Comparison of ENCODE assay signal across 21 mouse cellular contexts in genomic region chr13:13493517-13493916, GRCm38 (mm10). TPM values are rescaled to one million over a fixed set of nuclear protein-coding genes. Genes with fewer than 3 reads are reported as not detected.
DNase-seq lines count a peak whose midpoint lies in the region; ATAC-seq lines count a peak whose summit lies in the region.
"Had no signal": no experiment of that assay in that cellular context is flagged by ENCODE, and none has a peak within 500 bp of the region (broad histone marks: within the 10 kb centered on the region; RNA-seq: fewer than 3 reads in every experiment).

No protein-coding gene starts in this region.

- no peak overlapping the region for H3K9ac ChIP-seq in heart, embryonic 13.5 days
- H3K9ac ChIP-seq: embryonic facial prominence, embryonic 13.5 days; lung, embryonic 14.5 days had no signal

- H3K4me3 ChIP-seq in heart, embryonic 13.5 days: no peak overlapping the region
- H3K4me3 ChIP-seq in brown adipose tissue, adult 24 weeks (ENCODE audit: insufficient read depth, low read depth, low read length): no peak overlapping the region
- H3K4me3 ChIP-seq: embryonic facial prominence, embryonic 13.5 days had no signal

- H3K9me3 ChIP-seq in heart, embryonic 13.5 days: no peaks in the 10 kb centered on the region
- H3K9me3 ChIP-seq: embryonic facial prominence, embryonic 13.5 days had no signal

- no peak for DNase-seq in heart, adult 9 months (ENCODE audit: low spot score in 2 of 2)
- peak; percentile 39 for DNase-seq in right cerebral cortex, adult 18-20 months
- DNase-seq in right cerebral cortex, postnatal 14 days: no peak
- DNase-seq in testis, postnatal 14 days (ENCODE audit: low spot score): no peak
- DNase-seq in thymus, postnatal 14 days: no peak
- DNase-seq in gastrocnemius, adult 18-20 months (ENCODE audit: low spot score): no peak
- DNase-seq: cerebellum, adult 11-12 months; gastrocnemius, postnatal 36 days; kidney, adult 2 months; kidney, postnatal 36 days; left cerebral cortex, postnatal 4 days; lung, embryonic 14.5 days; midbrain, embryonic 14.5 days; spleen, adult 18-20 months; thymus, postnatal 36 days had no signal

- H3K4me2 ChIP-seq in heart, embryonic 13.5 days: no peak overlapping the region
- H3K4me2 ChIP-seq: embryonic facial prominence, embryonic 13.5 days; liver, embryonic 11.5 days; lung, embryonic 14.5 days had no signal

- no peak for ATAC-seq in heart, embryonic 13.5 days (ENCODE audit: extremely low read depth, insufficient number of reproducible peaks, low FRiP score, low TSS enrichment)

- H3K36me3 ChIP-seq in heart, embryonic 13.5 days: peaks cover 72% of the 10 kb centered on the region

- H3K27me3 ChIP-seq in heart, embryonic 13.5 days (replicated peaks): no peaks in the 10 kb centered on the region
- H3K27me3 ChIP-seq: embryonic facial prominence, embryonic 13.5 days had no signal

- H3K4me1 ChIP-seq in heart, embryonic 13.5 days: no peaks in the 10 kb centered on the region; the same call in 1 of the 2 replicates
- no peaks in the 10 kb centered on the region for H3K4me1 ChIP-seq in brown adipose tissue, adult 24 weeks (ENCODE audit: control insufficient read depth, insufficient read depth, insufficient read length, low read length)

- peak overlapping the region; percentile 16; the same call in 1 of the 2 replicates for H3K27ac ChIP-seq in heart, embryonic 13.5 days (replicated peaks)
- H3K27ac ChIP-seq in brown adipose tissue, adult 24 weeks (replicated peaks; ENCODE audit: low read depth, low read length): 0 out of 2 replicates have a peak overlapping the region, but pooled peaks have one; percentile 18
- H3K27ac ChIP-seq: embryonic facial prominence, embryonic 13.5 days; macrophage had no signal

- 34% methylated on average over 3 of the region's 3 CpGs for WGBS in heart, embryonic 13.5 days

RNA-seq across cellular contexts. Expression of gene Nid1, which starts 56.2 kb away (rescaled TPM):
- polyA plus RNA-seq in heart, embryonic 13.5 days (2015; fragmentation: Nextera tagmentation; extraction: Ambion mirVana): 61.3 and 70.8 TPM in 2 replicates
- polyA plus RNA-seq in brown adipose tissue, adult 24 weeks (2012; ENCODE audit: insufficient read depth, insufficient read length, missing spikeins): 45.2 and 56.6 TPM in 2 replicates
- 10 to 100 TPM; 30.1 to 33.5 TPM for total RNA-seq in gastrocnemius, adult 18-20 months (2021)
- total RNA-seq: common myeloid progenitor, adult 5-6 weeks had no signal
